Mouse (Mus musculus) G1E (cell line): ENCODE results near the gene Myadml2. TPM values are rescaled to one million over a fixed set of nuclear protein-coding genes. Genes with fewer than 3 reads are reported as not detected.
A peak's percentile ranks its signal among the peaks of the same experiment; 100 is the strongest.

Source experiments
- ATAC-seq: 2 replicates; pipeline ENCODE4 v1.8.0; 2016; ENCODE audit warnings: mild to moderate bottlenecking; ENCODE audit not compliant: insufficient number of reproducible peaks, poor library complexity, low FRiP score, severe bottlenecking; ENCODE audit errors: extremely low read depth
- DNase-seq: peaks from one replicate; pipeline ENCODE4 v3.0.0; 2012; ENCODE audit warnings: low spot score
- H3K27me3 ChIP-seq: 2 replicates; pipeline ENCODE4 v1.6.1; 2012; ENCODE audit warnings: mild to moderate bottlenecking, low read length, inconsistent platforms; ENCODE audit not compliant: insufficient read depth
- H3K36me3 ChIP-seq: replicated peaks from 2 replicates; pipeline ENCODE3; 2012; ENCODE audit warnings: mild to moderate bottlenecking, inconsistent platforms
- H3K4me1 ChIP-seq: 2 replicates; pipeline ENCODE4 v1.6.1; 2012; ENCODE audit warnings: low read depth, low read length, inconsistent platforms, mixed read lengths; ENCODE audit not compliant: insufficient read depth
- H3K4me3 ChIP-seq: 2 replicates; pipeline ENCODE4 v1.5.1; 2012; ENCODE audit warnings: low read depth, mild to moderate bottlenecking, inconsistent platforms, low read length, moderate library complexity, mixed read lengths
- H3K9me3 ChIP-seq: replicated peaks from 2 replicates; pipeline ENCODE4 v1.6.1; 2012; ENCODE audit warnings: inconsistent platforms
- CTCF ChIP-seq: IDR thresholded peaks from 2 replicates; pipeline ENCODE4 v1.5.1; 2012; ENCODE audit warnings: low read depth, low read length, inconsistent platforms, mixed read lengths
- GATA1 ChIP-seq: IDR thresholded peaks from 2 replicates; pipeline ENCODE4 v1.6.1; 2012; ENCODE audit warnings: borderline replicate concordance, low read length, inconsistent platforms, mixed read lengths
- GATA2 ChIP-seq: IDR thresholded peaks from 2 replicates; pipeline ENCODE4 v1.6.1; 2012; ENCODE audit warnings: low read depth, low read length, inconsistent platforms, borderline replicate concordance
- POLR2AphosphoS5 ChIP-seq: IDR thresholded peaks from 2 replicates; pipeline ENCODE4 v1.6.1; 2012; ENCODE audit warnings: low read depth, low read length, inconsistent platforms; ENCODE audit not compliant: insufficient replicate concordance
- TAL1 ChIP-seq: conservative IDR thresholded peaks from 2 replicates; pipeline ENCODE4 v1.6.1; 2012; ENCODE audit warnings: low read depth, low read length, inconsistent platforms, mixed read lengths
- polyA plus RNA-seq: library from polyadenylated mRNA; stranded (reverse); fragments of >175 nt; gene quantifications from 2 replicates; pipeline ENCODE4 v1.2.3, GENCODE M21; 2012
- total RNA-seq, 2 experiments: library from RNA; stranded (forward) in 1 of 2; stranded (reverse) in 1 of 2; fragments of 200-1000 nt in 1 of 2; fragments of >200 nt in 1 of 2; fragmentation: Nextera tagmentation in 1 of 2; gene quantifications; 2 replicates each; pipeline ENCODE4 v1.2.3; 2014 to 2017

Gene Myadml2
- total and polyA plus RNA-seq, 3 experiments, result not detected

DNA sequence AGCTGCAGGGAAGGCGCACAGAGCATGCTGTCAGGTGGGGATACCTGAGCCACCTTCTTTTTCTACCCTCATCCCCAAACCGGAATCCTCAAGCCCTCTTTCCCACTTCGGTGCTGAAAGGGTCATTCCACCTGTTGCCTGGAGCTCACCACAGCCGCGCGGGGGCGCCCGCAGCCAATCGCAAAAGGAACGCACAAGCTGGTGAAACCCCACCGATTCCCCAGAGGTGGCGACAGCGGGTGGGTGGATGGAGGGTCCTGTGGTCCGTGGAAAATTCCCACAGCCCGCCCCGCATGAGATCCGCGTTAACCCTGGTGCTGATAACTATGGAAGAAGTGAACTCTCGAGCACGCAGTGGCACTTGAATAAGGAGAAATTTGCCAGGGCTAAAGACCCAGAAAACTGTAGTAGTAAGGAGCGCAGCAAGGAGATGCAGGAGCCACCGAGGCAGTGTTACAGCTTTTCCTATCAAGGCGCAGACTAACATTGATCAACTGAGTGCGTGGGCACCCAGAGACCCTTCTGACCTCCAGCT, 11.0 kb upstream of the Myadml2 start:
- ATAC-seq (no peak), DNase-seq (peak; percentile 49)
- Histone ChIP-seq H3K4me3 (no peak overlapping the region), H3K27me3 (peaks cover 85% of the 10 kb centered on the region), H3K4me1 (peaks cover 13% of the 10 kb centered on the region), H3K9me3 (peaks cover 15% of the 10 kb centered on the region), H3K36me3 (no peaks in the 10 kb centered on the region)
- TF ChIP-seq POLR2AphosphoS5 (no peak), CTCF (peak; percentile 44)

DNA sequence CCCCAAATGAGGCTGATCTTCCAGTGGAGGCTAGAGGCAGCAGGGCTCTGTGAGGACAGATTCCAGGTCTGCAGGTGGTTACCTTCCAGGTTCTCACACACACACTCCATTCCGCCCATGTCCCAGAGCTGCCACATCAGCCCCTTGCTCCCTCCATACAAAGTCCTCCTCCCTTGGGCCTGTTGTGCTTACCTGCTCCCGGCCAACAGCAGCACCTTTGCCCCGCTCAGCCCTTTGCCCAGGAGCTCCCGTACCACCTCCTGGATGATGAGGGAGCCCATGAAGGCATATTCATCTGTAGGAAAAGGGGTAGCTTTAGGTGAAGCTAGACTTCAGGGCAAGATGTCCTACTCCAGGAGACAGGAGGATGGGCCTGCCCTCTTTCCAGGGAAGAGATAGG, 9.3 kb upstream of the Myadml2 start:
- Histone ChIP-seq H3K4me1 (peaks cover 14% of the 10 kb centered on the region), H3K4me3 (no peak overlapping the region), H3K27me3 (peaks cover 74% of the 10 kb centered on the region), H3K9me3 (peaks cover 15% of the 10 kb centered on the region), H3K36me3 (no peaks in the 10 kb centered on the region)
- ATAC-seq (no peak), DNase-seq (no peak)
- TF ChIP-seq POLR2AphosphoS5 (no peak), GATA2 (no peak), CTCF (no peak), TAL1 (no peak), GATA1 (no peak)

DNA sequence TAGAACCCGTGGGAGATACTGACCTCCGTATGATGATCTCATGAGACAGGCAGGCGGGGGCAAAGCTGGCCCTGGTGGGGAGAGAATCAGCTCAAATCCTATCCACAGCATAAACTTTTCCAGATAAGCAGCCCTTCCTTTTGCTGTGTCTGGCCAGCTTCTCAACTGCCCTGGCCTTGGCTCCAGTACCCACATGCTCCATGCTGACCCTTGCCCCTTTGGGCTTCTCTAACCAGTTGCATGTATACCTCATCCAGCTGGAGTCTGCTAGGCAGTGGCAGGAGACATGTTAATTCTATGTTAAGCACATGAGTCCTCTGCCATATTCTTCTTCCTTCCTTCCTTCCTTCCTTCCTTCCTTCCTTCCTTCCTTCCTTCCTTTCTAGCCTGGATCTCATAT, 6.8 kb upstream of the Myadml2 start:
- peaks cover 14% of the 10 kb centered on the region for H3K4me1 ChIP-seq
- ATAC-seq (no peak), DNase-seq (no peak)
- no peak overlapping the region for H3K4me3 ChIP-seq
- H3K27me3 ChIP-seq, result peaks cover 60% of the 10 kb centered on the region
- peaks cover 1% of the 10 kb centered on the region for H3K9me3 ChIP-seq
- TF ChIP-seq TAL1 (no peak), CTCF (no peak), GATA1 (no peak), POLR2AphosphoS5 (no peak), GATA2 (no peak)
- H3K36me3 ChIP-seq, result no peaks in the 10 kb centered on the region

DNA sequence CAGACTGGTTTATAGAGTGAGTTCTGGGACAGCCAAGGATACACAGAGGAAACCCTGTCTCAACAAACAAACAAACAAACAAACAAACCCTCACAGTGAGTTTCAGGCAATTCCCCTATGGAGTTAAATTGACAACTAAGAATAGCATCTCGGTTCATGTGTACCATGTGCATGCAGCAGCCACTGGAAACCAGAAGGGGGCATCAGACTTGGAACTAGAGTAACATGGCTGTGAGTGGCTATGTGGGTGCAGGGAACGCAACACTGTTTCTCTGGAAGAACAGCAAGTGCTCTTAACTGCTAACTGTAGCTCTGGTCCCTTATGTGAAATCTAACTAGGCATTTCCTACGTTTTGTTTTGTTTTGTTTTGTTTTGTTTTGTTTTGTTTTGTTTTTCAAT, 3.9 kb upstream of the Myadml2 start:
- no peaks in the 10 kb centered on the region for H3K36me3 ChIP-seq
- H3K4me3 ChIP-seq, result no peak overlapping the region
- H3K27me3 ChIP-seq, result peaks cover 48% of the 10 kb centered on the region
- no peaks in the 10 kb centered on the region for H3K9me3 ChIP-seq
- peaks cover 21% of the 10 kb centered on the region for H3K4me1 ChIP-seq
- ATAC-seq (no peak), DNase-seq (no peak)
- TF ChIP-seq CTCF, result no peak
- no peak for TF ChIP-seq POLR2AphosphoS5
- TF ChIP-seq GATA1, result no peak
- TF ChIP-seq TAL1, result no peak
- TF ChIP-seq GATA2, result no peak

DNA sequence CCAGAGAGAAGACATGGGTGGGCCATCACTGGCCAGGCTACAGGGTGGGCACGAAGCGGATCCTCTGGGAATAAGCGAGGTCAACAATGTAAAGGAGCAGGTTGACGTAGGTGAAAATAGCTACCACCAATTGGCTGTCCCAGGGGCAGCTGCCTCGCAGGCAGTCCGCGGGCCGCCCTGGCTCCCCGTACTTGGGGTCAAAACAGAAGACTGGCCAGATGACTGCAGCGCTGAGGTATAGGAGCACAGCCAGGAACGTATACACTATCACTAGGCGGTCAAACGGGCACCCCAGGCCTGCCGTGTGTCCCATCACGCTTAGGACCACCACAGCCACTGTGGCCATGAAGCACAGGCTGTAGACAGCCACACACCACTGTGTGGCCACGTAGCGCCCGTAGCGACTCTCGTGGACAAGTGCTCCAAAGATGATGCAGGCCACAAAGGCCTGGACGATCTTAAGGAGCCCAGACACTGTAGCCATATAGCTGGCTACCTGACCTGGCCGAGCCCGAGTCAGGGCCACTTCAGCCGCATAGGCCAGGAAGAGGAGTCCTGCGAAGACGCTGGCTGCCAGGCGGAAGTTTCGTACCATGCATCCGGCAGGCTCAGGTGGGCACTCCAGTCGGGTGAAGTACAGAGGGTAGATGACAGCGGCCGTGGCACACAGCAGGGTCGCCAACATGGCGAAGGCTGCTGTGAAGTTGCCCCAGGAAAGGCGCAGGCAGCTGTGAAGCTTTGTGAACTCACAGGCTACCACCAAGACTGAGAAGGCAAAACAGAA, 719 bp downstream of the Myadml2 start:
- TF ChIP-seq TAL1 (no peak), GATA1 (no peak), CTCF (no peak), POLR2AphosphoS5 (no peak), GATA2 (no peak)
- peaks cover 39% of the 10 kb centered on the region for H3K27me3 ChIP-seq
- peaks cover 37% of the 10 kb centered on the region for H3K4me1 ChIP-seq
- DNase-seq (no peak), ATAC-seq (no peak)
- no peak overlapping the region; the same call in 1 of the 2 replicates for H3K4me3 ChIP-seq
- H3K9me3 ChIP-seq, result no peaks in the 10 kb centered on the region
- no peaks in the 10 kb centered on the region for H3K36me3 ChIP-seq

DNA sequence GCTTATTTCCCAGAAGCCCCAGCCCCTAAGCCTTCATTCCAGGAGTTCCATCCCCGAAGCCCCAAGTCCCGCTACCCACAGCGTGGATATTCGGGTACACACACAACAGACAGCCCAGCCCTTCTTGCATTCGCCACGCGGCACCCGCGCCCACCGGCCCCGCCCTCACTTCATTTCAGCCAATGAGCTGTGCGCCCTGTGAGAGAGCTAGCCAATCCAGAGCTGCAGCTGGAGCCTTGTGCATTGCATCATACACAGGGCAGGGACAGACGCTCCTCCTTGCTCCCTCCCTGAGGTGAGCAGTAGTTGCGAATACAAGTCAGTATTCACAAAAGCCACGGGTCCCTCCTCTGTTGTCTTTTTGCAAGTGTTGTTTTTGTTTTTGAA, 4.4 kb downstream of the Myadml2 start, which contains the start of gene Pycr1:
TSS of gene Pycr1 (minus strand) at position 169 of the 387 bp plus-strand sequence.
- Histone ChIP-seq H3K27me3 (peaks cover 37% of the 10 kb centered on the region), H3K4me1 (peaks cover 45% of the 10 kb centered on the region)

More for the DNA sequence above, 4.4 kb downstream of the Myadml2 start, which contains the start of gene Pycr1:
- ATAC-seq (peak; percentile 100), DNase-seq (peak; percentile 97)
- no peak for TF ChIP-seq POLR2AphosphoS5
- no peak for TF ChIP-seq CTCF
- TF ChIP-seq GATA2, result no peak
- TF ChIP-seq GATA1, result no peak
- TF ChIP-seq TAL1, result no peak
- Histone ChIP-seq H3K36me3 (peaks cover 19% of the 10 kb centered on the region), H3K9me3 (no peaks in the 10 kb centered on the region), H3K4me3 (peak within 1 kb of the TSS; percentile 70)
